In genomic region chr7:63758240-63758826, GRCm38 (mm10) we compare ENCODE assay signal across 8 mouse cellular contexts.
DNase-seq lines count a peak whose midpoint lies in the region; ATAC-seq and TF ChIP-seq lines count a peak whose summit lies in the region.

No protein-coding gene starts in this region.

- no peak overlapping the region; the same call in 1 of the 2 replicates for H3K9ac ChIP-seq in lung, embryonic 14.5 days
- peak overlapping the region; percentile 50 for H3K9ac ChIP-seq in forebrain, postnatal 0 days
- no peak overlapping the region for H3K9ac ChIP-seq in liver, embryonic 13.5 days
- no peak overlapping the region for H3K9ac ChIP-seq in stomach, postnatal 0 days (ENCODE audit: low read length)

- no peak for TF ChIP-seq EP300 in stomach, postnatal 0 days (optimal IDR thresholded peaks at IDR 0.05)

- H3K9me3 ChIP-seq in lung, embryonic 14.5 days (ENCODE audit: low read depth, low read length): no peaks in the 10 kb centered on the region
- H3K9me3 ChIP-seq in forebrain, postnatal 0 days (ENCODE audit: low read length): no peaks in the 10 kb centered on the region
- no peaks in the 10 kb centered on the region for H3K9me3 ChIP-seq in liver, embryonic 13.5 days (replicated peaks)
- H3K9me3 ChIP-seq in stomach, postnatal 0 days (ENCODE audit: control insufficient read depth, low read length): no peaks in the 10 kb centered on the region

- no peaks in the 10 kb centered on the region for H3K4me1 ChIP-seq in lung, embryonic 14.5 days (ENCODE audit: insufficient read depth)
- H3K4me1 ChIP-seq in forebrain, postnatal 0 days (ENCODE audit: insufficient read depth): peaks cover 11% of the 10 kb centered on the region; the same call in 1 of the 2 replicates
- H3K4me1 ChIP-seq in liver, embryonic 13.5 days (replicated peaks): no peaks in the 10 kb centered on the region; the same call in 1 of the 2 replicates
- H3K4me1 ChIP-seq in stomach, postnatal 0 days (replicated peaks; ENCODE audit: control insufficient read depth, insufficient read depth): no peaks in the 10 kb centered on the region; the same call in 1 of the 2 replicates

- H3K27ac ChIP-seq in lung, embryonic 14.5 days (ENCODE audit: low read depth): no peak overlapping the region
- H3K27ac ChIP-seq in forebrain, postnatal 0 days (ENCODE audit: low read depth, low read length): peak overlapping the region; percentile 35; the same call in 1 of the 2 replicates
- no peak overlapping the region for H3K27ac ChIP-seq in liver, embryonic 13.5 days
- H3K27ac ChIP-seq in stomach, postnatal 0 days (replicated peaks): no peak overlapping the region

- peak overlapping the region; percentile 38 for H3K4me3 ChIP-seq in lung, embryonic 14.5 days (ENCODE audit: low read depth, low read length)
- peak overlapping the region; percentile 49 for H3K4me3 ChIP-seq in forebrain, postnatal 0 days (ENCODE audit: low read depth, low read length)
- peak overlapping the region; percentile 29 for H3K4me3 ChIP-seq in liver, embryonic 13.5 days (replicated peaks)
- H3K4me3 ChIP-seq in stomach, postnatal 0 days (ENCODE audit: low read depth, low read length): peak overlapping the region; percentile 39

- no peak for TF ChIP-seq CTCF in lung, embryonic 14.5 days (IDR thresholded peaks at IDR 0.05; ENCODE audit: low read depth)
- TF ChIP-seq CTCF in forebrain, postnatal 0 days (IDR thresholded peaks at IDR 0.05; ENCODE audit: low read depth): peak; percentile 14; the same call in 1 of the 2 replicates
- no peak for TF ChIP-seq CTCF in stomach, postnatal 0 days (IDR thresholded peaks at IDR 0.05; ENCODE audit: low read depth)

- no peak; the same call in 1 of the 2 replicates for ATAC-seq in lung, embryonic 14.5 days (ENCODE audit: insufficient read depth)
- peak; percentile 84 for ATAC-seq in forebrain, postnatal 0 days
- no peak for ATAC-seq in liver, embryonic 13.5 days (ENCODE audit: low read depth)
- no peak for ATAC-seq in stomach, postnatal 0 days (ENCODE audit: low FRiP score, low TSS enrichment)

- no peaks in the 10 kb centered on the region for H3K36me3 ChIP-seq in lung, embryonic 14.5 days (ENCODE audit: insufficient read depth)
- H3K36me3 ChIP-seq in forebrain, postnatal 0 days (ENCODE audit: insufficient read depth): no peaks in the 10 kb centered on the region
- no peaks in the 10 kb centered on the region for H3K36me3 ChIP-seq in liver, embryonic 13.5 days
- no peaks in the 10 kb centered on the region for H3K36me3 ChIP-seq in stomach, postnatal 0 days (ENCODE audit: control insufficient read depth, insufficient read depth, low read length)

- WGBS in lung, embryonic 14.5 days: under 1% methylated on average over 97 of the region's 97 CpGs
- 3% methylated on average over 93 of the region's 97 CpGs for WGBS in forebrain, postnatal 0 days
- WGBS in liver, embryonic 13.5 days (ENCODE audit: insufficient replicate concordance): 2% methylated on average over 97 of the region's 97 CpGs
- WGBS in stomach, postnatal 0 days: under 1% methylated on average over 54 of the region's 97 CpGs

- H3K27me3 ChIP-seq in lung, embryonic 14.5 days (ENCODE audit: insufficient read depth, low read length): peaks cover 78% of the 10 kb centered on the region
- peaks cover 36% of the 10 kb centered on the region for H3K27me3 ChIP-seq in forebrain, postnatal 0 days (ENCODE audit: insufficient read depth, low read length)
- peaks cover 84% of the 10 kb centered on the region for H3K27me3 ChIP-seq in liver, embryonic 13.5 days
- peaks cover 22% of the 10 kb centered on the region for H3K27me3 ChIP-seq in stomach, postnatal 0 days (ENCODE audit: control insufficient read depth, insufficient read depth, low read length)

- peak overlapping the region; percentile 66 for H3K4me2 ChIP-seq in lung, embryonic 14.5 days
- peak overlapping the region; percentile 72 for H3K4me2 ChIP-seq in forebrain, postnatal 0 days (ENCODE audit: low read depth)
- peak overlapping the region; percentile 45 for H3K4me2 ChIP-seq in liver, embryonic 13.5 days
- peak overlapping the region; percentile 64 for H3K4me2 ChIP-seq in stomach, postnatal 0 days (replicated peaks; ENCODE audit: low read depth)

- DNase-seq in lung, embryonic 14.5 days: peak; percentile 39
- no peak for DNase-seq in lung, postnatal 14 days
- peak; percentile 42 for DNase-seq in embryo, embryonic 9.5 days (ENCODE audit: extremely low spot score)
- peak; percentile 80 for DNase-seq in forebrain, postnatal 0 days
- no peak for DNase-seq in liver, embryonic 13.5 days
- DNase-seq in stomach, postnatal 0 days (ENCODE audit: low spot score): peak; percentile 22
- DNase-seq in spleen, postnatal 36 days (ENCODE audit: low spot score in 2 of 2): no peak
- DNase-seq in frontal cortex, postnatal 36 days (ENCODE audit: low spot score in 2 of 2): no peak

Comparison
In these comparisons a context has a peak if more than half of its experiments do, and no peak if none do; other contexts are left out.
1. DNase-seq: peak in lung, embryonic 14.5 days (single experiment), embryo, embryonic 9.5 days (single experiment), forebrain, postnatal 0 days (single experiment) and stomach, postnatal 0 days (single experiment); none in lung, postnatal 14 days (single experiment), liver, embryonic 13.5 days (single experiment), spleen, postnatal 36 days (0 of 2) and frontal cortex, postnatal 36 days (0 of 2).
2. Peak in every context shown above with its lines, with median percentiles within 50 percentile points of each other: H3K4me2 ChIP-seq and H3K4me3 ChIP-seq.